Mouse (Mus musculus): Measurements from ENCODE around the gene Acot2.

GRCm38 (mm10) chr12:83950493-83950839, 37.2 kb upstream of the Acot2 start, which contains the start of gene Riox1:
- TF ChIP-seq CTCF (IDR thresholded peaks at IDR 0.05; ENCODE audit: control insufficient read depth, insufficient read depth, insufficient replicate concordance, low read depth, low read length), result no peak
- TF ChIP-seq POLR2A (IDR thresholded peaks at IDR 0.05; ENCODE audit: control insufficient read depth, low read depth, low read length), result peak; percentile 63

Measured in testis, adult 2 months (tissue).